Mouse (Mus musculus): ENCODE results near the gene Sema3g.
A peak's percentile ranks its signal among the peaks of the same experiment; 100 is the strongest.

The Sema3g gene

DNA sequence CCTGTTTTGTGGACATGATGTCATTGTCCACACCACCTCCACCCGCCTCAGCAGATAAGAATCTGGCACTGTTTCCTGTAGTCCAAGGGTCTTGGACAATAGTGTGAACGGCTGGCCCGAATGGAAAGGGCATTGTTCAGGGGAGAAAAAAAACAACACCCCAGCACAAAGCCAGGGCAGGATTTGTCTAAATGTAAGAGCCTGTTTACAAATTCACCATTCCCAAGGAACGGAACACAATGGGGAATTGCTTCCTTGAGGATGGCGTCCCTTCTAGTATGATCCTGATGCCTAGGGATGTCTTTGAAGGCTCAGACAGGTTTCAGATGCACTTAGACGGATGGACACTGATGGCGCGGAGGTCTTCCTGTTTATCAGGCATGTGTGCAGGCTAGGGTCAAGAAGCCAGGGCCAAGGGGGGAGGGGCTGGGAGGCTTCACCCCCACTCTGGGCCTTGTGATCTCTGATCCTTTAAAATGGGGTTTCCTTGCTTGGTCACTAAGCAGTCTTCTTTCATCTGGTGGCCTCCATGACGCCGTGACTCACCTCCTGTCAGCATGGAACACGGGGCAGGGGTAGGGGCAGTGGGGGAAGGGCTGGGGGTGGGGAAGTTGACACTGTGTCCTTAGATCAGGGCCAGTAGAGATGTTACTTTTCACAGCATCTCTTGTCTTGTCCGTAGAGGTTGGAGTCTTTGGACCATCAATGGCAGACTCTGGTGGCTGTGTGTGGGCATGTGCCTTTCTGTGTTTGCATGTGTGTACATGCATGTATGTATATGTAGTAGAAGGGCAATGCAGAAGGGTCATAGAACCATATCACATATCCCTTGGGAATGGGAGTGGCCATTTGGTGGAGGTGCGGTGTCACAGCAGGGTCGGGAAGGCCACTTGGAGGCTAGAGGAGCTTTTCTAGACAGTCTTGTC lies 15.7 kb downstream of the Sema3g start:
- peak; percentile 30 to 62 for DNase-seq

- peak; percentile 53 to 83 for DNase-seq
Measured at GRCm38 (mm10) chr14:31233996-31234591, 16.4 kb downstream of the Sema3g start.

DNA sequence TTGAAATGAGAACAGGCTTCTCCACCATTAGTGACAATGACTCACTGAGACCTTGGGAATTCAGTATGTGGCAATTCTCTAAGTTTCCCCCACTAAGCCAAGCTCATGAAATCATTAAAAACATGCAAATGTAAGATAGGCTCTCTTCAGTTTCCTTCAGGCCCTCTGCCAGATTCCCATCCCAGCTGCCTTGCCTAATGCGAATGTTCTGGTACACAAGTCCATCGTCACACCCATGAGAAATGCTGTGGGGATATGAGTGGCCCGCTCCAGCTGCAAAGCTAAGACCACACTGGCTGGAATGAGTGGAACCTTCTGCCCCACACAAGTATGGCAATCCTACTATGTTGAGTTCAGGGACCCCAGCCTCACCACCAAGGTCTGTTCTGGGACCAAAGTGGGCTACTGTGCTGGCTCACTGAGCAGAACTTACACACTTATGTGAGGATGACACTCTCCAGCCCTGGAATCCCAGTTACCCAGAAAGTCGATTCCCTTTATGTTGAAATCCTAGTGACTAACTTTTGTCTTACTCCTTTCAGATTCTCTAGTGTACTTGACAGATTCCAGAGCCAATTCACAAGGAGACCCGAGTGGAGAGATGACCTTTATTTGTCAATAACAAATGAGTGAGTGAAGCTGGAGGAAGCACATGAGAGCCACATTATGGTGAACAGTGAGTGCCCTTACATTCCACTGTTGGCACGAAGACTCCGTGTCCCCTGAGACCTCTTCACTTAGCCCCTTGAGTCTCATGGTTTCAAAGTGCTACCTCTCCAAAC lies 19.6 kb downstream of the Sema3g start:
- DNase-seq: no peak

- no peak for DNase-seq
Measured at GRCm38 (mm10) chr14:31240528-31240927, 22.9 kb downstream of the Sema3g start.

- DNase-seq: no peak
Measured at GRCm38 (mm10) chr14:31244777-31245176, 27.1 kb downstream of the Sema3g start.

DNA sequence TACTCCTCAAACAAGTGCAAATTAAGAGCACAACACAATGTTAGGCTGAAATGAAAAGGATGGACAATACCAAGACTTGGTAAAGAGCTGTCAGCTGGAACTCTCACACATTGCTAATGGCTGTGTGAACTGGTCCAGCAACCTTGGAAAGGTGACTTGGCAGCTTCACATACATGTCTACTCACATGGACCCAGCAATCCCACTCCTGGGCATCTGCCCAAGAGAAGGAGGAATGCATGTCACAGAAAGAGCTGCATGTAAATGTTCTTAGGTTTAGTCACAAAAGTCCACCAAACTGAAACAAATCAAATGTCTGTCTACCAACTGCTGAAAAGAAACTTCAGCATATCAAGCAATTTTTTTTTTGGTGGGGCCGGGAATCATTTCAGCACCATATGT lies 28.3 kb downstream of the Sema3g start:
- no peak for DNase-seq

GRCm38 (mm10) chr14:31248396-31248795 lies 30.7 kb downstream of the Sema3g start:
- DNase-seq: no peak

DNA sequence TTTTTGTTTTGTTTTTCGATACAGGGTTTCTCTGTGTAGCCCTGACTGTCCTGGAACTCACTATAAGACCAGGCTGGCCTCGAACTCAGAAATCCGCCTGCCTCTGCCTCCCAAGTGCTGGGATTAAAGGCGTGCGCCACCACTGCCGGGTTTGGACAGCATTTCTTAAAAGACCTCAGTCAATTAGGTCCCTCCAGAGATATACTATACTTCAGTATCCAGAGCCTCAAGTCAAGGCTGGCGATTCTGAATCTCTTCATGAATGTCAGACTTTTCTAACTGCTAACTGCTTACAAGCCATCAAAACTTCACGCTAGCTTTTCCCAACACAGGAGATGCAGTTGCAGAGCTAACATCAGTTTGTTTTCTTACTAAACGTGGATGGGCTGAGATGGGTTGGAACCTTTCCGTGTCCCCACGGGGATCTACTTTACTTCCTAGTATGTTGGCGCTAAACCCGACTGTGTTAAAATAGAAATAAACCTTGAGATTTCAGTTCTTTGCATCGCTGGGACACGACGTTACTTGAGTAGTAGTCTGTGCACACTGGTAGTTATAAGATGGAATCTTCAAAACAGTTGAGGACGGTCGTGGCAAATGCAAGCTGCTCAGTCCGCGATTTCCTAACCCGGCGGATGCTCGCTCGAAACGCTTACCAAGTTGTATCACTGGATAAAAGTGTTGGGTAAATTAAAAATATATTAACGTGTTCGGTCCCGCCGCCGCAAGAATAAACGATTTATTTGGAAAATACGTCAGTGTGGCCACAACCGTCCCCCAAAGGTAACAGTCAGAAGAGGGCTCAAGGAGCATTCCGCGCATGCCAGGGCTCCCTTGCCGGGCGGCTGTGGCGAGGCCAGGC lies 32.8 kb downstream of the Sema3g start:
- DNase-seq: no peak

- peak; percentile 90 to 93 for DNase-seq
Measured at GRCm38 (mm10) chr14:31251084-31251604, 33.5 kb downstream of the Sema3g start, which contains the start of the genes Phf7 and Bap1. Gene Phf7, minus strand, starts transcription at chr14:31251317. Gene Bap1, plus strand, starts transcription at chr14:31251450.

DNA sequence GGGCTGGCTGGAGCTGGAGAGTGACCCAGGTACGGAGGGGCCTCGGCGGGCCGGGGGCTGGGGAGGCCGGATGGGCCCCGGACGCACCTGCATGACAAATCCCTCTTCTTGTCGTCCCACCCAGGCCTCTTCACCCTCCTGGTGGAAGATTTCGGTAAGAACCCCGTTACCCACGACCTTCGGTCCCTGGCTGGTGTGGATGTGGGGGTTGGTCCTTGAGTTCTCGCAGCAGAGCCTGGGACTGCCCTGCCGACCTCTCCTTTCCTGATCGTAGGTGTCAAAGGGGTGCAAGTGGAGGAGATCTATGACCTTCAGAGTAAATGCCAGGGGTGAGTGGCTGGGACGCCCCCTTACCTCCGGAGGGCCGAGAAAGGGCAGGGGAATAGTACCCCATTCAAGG lies 34.0 kb downstream of the Sema3g start:
- no peak for DNase-seq

DNA sequence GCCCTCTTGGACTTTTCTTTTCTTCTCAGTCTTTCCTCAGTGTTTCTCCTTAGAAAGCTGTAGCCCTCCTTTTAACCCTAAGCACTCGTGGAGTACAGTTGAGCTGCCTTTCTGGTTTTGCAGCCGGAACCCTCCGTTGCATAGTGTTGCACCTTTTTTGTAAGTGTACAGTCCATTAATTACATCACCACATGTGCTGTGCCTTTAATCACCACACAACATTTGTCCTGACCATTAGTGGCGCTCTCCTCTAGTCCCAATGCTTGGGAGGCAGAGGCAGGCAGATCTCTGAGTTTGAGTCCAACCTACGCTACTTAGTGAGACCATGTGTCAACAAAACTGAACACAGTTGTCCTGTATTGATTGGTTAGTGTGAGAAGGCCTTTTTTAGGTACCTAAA lies 34.4 kb downstream of the Sema3g start:
- no peak for DNase-seq

- peak; percentile 77 to 80 for DNase-seq
Measured at GRCm38 (mm10) chr14:31258476-31259050, 40.9 kb downstream of the Sema3g start.

GRCm38 (mm10) chr14:31260374-31260773 lies 42.7 kb downstream of the Sema3g start:
- DNase-seq: no peak

DNA sequence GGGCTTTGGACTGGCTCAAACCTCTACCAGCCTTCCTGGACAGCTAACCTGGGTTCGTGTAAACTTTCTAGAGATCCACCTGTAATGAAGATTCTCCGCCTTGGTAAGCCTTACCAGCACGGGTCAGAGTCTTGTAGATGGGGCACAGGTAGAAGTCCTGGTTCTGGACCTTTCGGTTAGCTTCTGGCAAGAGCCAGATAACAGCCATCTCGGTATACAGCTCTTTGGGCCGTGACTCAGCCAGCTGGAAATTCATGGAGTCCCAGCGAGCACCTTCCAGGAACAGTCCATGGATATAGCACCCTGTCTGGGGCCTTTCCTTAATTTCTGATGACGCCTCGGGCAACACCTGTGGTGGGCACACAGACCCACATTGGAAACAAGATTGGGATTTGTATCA lies 43.3 kb downstream of the Sema3g start:
- no peak for DNase-seq

DNA sequence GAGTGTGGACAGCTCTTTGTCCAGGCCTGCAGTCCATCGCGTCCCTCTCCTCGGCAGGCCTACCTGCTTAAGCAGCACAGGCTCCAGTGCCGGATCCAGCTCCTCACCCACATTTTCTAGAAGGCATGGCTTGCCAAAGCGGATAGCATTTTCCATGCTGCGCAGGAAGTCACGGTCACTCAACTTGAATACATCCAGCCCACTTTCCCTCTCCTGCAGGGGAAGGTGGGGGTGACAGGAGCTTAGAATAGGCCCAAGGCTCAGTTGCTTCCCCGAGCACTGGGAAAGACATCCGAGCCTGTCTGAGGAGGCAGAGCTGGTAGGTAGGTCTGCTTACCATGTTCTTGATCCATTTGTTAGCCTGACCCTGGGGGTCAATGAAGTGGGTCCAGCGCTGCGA lies 50.0 kb downstream of the Sema3g start:
- no peak for DNase-seq

DNA sequence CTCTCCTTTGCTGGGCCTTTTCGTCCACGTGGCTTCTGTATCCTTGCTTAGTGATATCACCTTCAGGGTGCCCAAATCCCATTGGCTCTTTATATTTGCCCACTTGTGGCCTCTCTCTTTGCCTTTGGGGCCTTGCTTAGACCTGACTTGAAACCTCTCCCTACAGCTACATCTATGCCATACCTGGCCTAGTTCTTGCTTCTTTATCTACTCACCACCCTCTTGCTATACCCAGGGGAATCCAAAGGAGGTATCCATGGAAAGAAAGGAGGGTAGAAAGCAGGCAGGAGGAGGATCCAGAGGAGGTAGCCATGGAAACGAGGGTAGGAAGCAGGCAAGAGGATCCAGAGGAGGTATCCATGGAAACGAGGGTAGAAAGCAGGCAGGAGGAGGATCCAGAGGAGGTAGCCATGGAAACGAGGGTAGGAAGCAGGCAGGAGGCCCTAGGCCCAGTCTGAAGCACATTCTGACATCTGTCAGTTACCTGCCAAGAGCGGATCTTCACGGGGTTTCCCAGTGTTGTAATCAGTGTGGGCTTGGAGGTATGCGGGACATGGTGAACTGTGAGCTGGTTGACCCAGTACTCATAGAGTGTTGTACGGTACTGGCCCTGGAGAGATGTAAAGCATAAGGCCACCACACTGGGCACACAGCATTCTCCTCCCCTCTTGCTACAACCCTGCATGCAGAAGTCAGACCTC lies 50.8 kb downstream of the Sema3g start:
- no peak for DNase-seq

GRCm38 (mm10) chr14:31269456-31270100 lies 51.9 kb downstream of the Sema3g start:
- DNase-seq: no peak

DNA sequence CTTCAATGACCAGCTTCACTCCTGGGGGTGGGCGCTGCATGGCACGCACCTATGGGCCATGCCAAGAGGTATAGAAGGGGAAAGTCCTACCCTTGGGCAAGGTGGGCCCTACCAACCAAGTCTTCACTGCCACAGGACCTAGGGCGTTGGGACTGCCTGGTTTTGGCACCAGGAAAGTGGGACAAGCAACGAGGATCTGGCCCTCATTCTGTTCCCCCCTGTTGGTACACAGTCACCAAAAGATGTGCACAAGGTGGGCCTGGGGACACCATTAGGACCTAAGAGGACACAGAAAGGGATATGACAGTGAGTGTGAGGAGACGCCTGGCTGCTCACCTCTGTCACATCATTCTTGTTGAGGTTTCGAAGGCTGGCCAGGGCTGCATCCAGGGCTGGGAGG lies 53.5 kb downstream of the Sema3g start:
- DNase-seq: no peak

DNA sequence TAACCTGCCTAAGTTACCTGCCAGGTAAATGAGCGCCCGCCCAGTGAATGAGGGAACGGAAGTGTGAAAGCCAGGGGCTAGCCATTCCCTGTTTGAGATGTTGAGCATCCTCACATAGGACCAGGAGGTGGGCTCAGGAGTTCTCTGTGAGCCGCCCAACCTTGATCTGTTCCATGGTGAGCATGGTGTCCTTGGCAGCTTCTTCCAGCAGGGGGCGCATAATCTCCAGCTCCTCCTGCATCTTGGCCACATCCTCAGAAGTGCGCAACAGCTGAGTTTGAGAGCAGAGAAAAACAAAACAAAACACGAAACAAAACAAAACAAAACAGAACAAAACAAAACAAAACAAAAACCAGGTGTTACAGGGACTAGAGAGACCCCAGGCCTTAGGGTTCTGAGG lies 54.5 kb downstream of the Sema3g start:
- DNase-seq: peak; percentile 42 to 82

Measured in kidney, adult 8-10 months (tissue).